Mouse (Mus musculus) lung, postnatal 10 days (tissue): ENCODE data around the gene Hdac1.

ENCODE experiments used
- DNase-seq: peaks from one replicate; pipeline ENCODE4 v3.0.0; 2021

Hdac1 gene

DNA sequence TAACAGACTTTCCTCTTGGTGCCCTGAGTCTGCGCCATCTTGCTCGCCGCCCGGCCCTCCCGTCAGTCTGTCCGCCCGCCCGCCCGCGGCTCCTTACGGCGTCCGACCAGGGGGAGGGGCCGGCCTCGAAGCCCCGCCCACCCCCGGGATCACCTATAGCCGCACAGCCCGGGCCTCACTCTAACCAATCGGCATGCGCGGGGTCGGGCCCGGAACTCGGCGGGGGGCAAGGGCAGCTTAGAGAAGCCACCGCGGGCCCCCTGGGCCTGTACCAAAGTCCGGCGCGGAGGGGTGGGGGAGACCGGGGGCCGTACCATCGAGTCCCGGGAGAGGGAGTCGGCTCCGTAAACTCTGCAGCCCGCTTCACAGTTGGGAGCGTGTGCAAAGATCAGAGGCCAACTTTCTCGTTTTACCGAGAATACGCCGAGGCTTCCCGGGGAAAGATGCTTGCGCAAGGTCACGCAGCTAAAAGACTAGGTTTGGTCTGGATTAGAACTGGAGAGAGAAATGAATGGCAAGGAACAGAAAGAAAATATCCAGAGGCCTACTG lies at the start of gene Hdac1:
Gene Hdac1, minus strand, starts transcription at position 122 of the 550 bp plus-strand sequence.
- DNase-seq, result peak; percentile 99

DNA sequence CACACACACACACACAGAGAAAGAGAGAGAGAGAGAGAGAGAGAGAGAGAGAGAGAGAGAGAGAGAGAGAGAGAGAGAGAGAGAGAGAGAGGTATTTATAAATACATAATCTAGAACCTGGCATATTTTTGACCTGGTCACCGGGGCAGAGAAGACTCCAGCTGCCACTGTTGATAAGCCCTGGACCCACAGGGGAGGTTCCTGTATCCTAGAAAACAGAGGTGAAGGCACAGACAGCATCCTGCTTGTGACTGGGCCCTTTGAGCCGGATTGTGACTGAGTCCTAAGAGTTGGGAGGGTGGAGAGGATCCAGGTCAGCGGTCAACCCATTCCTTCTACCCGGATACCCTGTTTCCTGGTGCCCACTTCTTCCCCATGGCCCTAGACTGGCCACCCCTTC lies 46.4 kb upstream of the Hdac1 start:
- DNase-seq, result no peak

DNA sequence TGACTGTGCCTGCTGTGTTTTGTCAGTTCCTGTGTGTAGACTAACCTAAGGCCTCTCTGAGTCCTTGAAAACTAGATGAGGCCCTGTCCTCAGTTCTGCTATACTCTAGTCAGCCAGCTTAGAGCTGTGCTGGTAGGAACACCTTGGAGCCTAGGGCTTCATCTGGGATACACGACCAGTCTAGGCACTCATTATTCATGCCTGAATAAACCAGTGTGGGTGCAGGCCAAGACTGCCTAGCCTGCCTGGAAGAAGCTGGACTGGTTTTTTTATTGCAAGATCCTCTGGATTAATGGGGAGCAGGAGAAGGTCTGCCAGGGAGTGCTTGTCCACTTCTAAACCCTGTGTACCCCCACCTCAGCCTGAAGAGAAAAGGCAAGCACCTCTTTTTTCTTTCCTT lies 44.4 kb upstream of the Hdac1 start:
- no peak for DNase-seq

DNA sequence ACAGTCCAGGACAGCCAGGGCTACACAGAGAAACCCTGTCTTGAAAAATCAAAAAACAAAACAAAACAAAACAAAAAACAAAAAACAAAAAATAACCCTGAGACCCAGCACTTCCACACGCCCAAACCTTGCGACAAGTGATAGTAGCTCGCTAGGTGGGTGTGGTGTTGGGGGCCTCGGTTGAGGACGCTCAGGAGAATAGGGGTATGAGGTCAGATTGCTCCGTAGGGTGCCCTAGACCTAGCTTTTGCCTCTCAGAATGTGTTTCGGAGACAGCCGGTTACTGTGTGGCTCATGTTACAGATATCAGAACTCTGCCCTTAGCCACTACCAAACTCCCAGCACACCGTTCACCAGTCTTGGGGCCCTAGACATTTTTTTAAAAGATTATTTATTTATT lies 43.3 kb upstream of the Hdac1 start:
- no peak for DNase-seq

DNA sequence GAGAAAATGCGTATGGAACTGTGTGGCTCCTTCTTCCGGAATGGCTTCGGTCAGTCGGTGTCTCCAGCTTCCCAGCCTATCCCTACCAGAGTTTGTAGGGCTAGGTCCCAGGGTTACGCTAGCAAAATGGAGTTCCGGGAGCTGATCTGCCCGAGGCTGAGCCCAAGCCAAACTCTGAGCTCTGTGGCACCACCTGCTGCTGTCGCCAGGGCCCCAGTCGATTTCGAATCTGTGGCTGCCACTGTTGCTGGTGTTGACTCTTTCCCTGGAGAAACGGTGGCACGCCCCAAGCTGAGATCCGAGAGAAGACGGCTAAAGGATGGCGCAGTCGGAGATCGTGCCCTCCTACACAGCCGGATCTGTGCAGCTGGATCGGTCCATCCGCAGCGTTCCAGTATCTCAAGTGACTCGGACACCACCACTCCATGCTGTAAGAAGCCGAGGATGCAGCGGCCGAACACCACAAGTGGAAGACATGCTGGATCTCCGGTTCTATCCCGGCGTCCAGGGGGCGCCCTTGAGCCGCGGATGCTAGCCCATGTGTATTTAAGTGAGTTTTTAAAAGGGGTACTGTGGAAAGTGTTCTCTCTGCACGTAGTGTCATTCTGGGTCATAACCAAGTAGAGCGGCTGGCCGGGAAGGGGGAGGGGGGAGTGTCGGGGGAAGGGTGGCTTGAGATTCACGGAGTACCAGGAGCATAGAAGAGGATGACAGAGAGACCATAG lies 42.5 kb upstream of the Hdac1 start:
- peak; percentile 91 for DNase-seq

DNA sequence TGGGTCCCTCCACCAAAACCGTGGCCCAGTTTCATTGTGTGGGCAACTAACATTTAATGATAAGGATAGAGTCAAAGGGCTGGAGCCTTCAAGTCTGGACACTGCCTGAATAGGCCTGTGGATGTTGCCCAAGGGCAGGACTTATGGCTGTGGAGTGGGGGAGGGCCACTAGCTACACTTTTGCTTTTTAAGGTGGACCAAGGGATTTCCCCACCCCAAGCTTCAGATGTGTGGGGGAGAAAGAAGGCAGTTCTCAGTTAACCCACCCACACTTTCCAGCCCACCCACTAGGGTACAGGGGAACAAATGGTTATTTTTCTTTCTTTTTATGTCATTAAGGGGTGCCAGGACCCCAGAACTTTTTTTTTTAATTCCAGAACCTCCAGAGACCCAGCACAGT lies 41.9 kb upstream of the Hdac1 start:
- DNase-seq, result no peak

DNA sequence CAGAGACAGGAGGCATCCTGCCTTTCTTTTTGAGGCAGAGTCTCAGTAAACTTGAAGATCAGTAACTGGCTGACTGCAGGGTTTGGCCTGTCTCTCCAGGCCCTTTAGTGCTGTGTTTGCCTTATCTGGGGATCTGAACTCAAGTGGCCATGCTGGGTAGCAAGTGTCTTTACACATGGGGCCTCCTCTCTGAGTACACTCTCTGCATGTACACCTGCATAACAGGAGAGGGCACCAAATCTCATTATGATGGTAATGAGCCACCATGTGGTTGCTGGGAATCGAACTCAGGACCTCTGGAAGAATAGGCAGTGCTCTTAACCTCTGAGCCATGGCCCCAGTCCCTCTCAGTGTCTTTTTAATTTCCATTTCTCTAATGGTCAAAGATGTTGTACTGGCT lies 39.7 kb upstream of the Hdac1 start:
- DNase-seq, result no peak

DNA sequence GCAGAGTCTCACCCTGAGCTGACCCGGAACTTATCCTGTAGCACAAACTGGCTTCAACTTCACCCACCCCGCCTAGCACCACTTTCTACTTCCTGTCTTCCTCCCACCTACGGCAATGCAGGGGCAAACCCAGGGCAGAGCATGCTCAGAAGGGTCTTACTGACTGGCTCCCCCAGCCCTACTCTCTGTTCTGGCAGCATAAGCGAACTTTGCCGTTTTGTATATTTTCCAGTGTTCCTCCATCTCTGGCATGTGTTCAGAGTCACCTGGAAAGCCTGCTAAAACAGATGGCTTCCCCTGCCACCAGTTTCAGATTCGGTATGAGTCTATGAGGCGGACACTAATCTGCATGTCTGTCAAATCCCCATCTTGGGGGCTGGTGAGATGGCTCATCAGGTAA lies 37.8 kb upstream of the Hdac1 start:
- DNase-seq, result no peak

DNA sequence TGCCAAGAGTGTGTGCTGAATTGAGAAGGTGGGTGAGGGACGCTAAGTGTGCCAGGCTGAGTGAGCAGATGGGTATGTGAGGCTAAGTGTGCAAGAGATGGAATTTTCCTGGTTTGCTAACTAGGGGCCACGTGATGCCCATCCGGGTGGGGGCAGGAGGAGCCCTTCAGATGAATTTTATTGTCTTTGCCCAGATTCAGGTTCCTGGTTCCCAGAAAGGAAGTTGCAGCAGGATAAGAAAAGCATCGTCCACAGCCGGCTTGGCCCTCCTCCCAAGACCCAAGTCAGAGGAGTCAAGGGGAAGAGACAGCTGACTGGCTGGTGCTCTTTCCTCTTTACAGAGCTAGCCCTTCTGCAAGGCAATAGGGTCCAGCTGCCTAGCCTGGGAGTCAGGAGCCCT lies 36.0 kb upstream of the Hdac1 start, which contains the start of gene Fam167b:
Gene Fam167b, minus strand, starts transcription at position 84 of the 400 bp plus-strand sequence.
- peak; percentile 60 for DNase-seq

DNA sequence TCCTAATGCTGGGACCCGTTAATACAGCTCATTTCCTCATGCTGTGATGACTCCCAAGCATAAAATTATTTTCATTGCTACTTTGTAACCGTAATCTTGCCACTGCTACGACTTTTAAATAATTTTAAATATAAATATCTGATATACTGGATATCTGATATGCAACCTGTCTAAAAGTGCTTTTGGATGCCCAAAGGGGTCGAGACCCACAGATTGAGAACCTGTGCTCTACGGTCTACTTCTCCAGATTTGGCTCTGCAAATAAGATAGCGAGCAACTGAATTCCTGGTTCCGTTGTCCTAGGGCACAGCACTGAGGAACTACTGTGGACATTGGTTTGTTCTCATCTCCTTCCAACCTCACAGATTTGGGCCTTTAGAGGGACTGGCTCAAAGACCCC lies 35.2 kb upstream of the Hdac1 start:
- no peak for DNase-seq

DNA sequence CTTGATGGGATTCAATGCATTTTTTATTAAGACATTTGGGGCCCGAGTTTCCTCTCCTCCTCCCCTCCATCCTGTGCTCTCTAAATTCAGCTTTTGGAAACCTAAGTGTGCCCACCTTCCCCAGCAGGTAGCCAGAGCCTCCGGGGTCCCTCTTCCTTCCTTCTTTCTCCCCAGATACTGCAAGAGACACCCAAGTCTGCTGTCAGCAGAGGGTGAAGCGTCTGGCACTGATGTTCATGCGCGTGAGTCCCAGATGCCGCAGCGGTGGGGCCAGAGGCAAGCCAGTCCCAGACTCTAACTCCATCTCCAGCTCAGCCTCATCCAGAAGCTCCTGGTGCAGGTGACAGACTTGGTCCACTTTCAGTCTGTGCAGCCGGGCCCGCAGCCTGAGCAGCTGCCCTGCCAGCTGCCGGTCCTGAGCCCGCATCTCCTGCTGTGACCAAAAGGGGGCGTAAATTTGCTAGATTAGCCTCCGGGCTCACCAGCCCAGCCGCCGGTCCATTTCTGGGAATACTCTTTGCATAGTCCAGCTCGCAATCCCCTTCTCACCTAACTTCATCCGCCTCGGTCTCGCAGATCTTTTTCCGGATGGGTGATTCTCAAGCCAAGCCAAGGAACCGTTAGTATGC lies 34.5 kb upstream of the Hdac1 start:
- DNase-seq, result peak; percentile 87

DNA sequence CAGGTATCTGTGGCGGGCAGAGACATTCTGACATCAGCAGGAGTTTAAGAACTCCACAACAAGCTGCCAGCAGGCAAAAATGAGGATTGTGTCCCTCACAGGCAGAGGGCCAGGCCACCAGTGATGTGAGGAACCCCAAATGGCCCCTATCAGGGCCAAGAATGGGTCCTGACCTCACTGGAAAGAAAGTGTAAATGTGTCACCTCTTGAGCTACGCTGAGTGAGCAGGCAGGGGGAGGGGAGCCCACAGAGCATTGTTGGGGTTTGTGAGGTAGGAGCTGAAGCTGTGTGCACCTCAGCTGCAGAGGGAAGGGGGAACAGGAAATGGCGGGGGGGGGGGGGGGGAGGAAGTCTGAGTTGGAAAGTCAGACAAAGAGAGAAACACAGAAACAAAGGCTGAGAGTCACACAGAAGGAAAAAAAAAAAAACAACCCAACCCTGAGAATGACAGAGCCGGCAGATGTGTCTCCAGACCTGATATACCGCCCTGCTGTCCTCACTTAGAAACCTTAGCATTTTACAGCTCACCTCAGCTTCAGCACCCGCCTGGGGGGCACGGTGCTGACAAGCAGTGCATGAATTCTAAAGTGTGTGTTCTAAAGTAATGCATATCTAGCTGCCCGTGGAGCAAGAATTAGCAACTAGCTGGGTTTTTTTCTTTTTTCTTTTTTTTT lies 32.8 kb upstream of the Hdac1 start:
- peak; percentile 54 for DNase-seq

DNA sequence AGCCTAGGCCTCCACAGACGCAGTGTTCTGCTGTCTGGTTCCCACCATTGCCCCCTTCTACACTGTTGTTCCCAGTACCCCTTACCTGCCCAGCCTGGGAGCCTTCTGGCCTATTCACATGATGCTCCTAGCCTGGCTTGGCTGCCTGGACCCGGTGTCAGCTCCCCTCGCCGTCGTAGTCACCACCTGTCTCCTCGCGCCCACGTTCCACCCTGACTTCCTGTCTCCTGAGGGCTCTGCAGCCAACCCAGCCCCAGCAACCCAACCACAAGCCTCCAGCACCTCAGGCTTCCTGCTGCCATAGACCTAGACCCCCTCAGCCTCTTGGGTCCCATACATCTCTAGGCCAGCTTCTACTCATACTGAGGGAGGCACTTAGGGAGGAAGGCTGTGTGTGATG lies 30.9 kb upstream of the Hdac1 start, which contains the start of gene Lck:
Gene Lck, minus strand, starts transcription at position 212 of the 400 bp plus-strand sequence.
- DNase-seq, result no peak

DNA sequence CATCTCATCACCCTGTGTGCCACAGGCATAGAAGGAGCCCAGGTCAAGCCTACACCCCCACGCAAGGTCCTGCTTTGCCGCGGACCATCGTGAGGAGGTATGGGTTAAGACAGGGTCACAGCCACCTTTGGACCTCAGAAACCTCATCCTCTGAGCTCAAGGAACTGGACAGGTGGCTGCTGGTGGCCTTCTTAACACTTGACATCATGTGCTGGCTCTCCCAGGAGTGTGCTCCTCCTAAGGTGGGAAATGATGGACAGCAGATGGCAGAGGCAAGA lies 30.5 kb upstream of the Hdac1 start:
- no peak for DNase-seq

DNA sequence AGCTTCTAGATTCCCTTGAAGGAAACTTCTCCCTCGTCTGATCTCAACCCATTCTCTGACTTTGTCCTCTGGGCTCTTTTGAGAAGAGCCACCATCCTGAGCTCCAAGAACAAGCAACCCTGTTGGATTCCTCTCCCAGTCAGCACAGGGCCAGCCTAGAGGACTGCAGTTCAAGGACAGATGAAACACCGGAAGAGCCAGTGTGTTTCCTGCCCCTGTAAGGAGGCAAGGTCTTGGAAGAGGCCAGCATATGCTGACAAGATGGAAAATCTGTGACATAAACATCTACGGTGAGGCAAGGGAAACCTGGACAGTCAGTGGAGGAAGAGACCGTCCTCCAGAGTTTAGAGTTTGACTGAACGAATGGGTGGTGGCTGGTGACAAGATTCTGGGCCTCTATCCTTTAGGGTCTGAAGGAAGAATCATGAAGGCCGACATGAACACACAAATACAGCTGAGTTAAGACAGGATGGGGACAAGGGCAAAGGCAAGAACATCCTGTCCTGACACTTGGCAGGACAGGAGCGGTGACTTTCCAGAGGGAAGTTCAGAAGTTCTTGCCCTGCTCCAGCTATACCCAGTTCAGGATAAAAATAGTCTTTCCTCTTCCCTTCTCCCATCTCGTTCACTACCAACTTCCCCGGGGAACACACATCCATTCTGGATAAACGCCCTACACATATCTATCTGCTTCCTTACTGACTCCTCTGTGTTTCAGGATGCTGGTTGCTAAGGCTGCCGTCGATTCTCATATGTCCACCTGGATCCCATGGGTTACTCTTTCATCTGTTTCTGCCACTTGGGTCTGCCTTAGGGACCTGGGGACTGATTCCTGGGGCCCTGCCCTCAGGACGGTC lies 30.0 kb upstream of the Hdac1 start:
- DNase-seq, result no peak

DNA sequence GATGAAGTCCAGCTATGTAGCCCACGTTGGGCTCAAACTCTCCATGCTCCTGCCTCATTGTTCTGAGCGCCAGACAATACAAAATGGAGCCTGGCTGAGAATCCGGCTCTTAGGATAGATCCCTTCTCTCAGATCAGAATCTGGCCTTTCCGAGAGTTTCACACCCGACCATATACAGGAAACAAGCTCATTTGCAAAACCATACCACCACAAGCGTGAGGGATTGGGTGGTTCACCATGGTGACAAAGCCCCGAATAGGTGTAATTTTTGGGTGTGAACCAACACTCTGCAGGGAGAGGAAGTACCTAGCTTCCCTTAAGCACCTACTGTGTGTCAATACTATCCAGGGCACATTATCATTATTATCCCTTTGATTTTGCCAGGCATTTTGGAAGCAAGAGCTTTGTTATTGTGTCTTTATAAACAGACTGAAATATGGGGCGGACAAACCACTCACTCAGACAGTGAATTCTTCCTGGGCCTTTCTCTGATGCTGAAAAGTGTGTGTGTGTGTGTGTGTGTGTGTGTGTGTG lies 29.1 kb upstream of the Hdac1 start:
- no peak for DNase-seq

DNA sequence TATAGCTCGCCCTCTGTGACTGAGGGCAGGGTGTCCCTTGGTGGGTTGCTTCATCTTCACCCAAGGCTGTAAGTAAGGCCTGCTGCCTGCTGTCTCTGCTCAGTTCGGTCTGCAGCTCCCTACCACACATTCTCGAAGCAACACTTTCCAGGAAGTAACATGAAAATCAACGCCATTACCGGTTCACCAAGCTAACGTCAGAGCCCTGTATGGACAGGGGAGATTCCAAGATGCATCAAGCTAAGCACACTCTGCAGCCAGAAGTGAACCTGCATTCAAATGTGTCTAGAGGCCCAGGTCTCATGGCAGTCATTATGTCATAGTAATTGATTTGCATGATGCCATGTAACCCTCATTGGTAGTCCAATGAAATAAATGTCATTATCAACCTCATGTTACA lies 27.5 kb upstream of the Hdac1 start:
- no peak for DNase-seq

DNA sequence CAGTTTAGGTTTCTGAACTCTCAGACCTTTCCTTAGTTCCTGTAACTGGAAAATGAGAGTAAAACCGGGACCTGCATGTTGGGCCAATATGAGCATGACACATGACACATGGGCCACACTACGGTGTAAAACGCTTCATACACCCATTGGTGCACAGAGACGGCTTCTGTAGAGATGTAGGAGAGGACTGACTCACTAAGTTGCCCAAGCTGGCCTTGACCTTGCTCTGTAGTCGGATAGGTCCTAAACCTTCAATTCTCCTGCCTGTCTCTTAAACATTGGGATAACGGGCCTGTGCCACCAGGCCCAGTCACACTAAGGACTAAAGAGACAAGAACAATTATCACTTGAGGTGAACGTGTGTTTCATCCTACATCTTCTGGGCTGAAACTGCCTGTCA lies 25.9 kb upstream of the Hdac1 start:
- no peak for DNase-seq

DNA sequence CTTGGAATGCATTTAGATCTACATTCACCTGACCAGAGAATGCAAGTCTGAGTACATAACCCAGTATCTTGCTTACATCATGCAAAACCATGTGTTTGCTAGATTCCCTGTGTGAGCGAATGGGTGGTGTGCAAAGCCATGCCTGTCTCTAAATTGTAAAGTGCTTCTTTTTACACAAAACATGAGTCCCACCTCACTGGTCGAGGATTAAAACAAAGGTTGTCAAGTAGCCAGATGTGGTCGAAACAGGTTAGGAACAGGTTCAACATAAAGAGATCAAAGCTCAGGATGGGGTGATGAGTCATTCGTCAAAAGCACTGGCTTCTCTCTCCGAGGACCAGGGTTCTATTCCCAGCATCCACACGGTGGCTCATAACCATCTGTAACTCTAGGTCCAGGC lies 22.6 kb upstream of the Hdac1 start:
- DNase-seq, result no peak

DNA sequence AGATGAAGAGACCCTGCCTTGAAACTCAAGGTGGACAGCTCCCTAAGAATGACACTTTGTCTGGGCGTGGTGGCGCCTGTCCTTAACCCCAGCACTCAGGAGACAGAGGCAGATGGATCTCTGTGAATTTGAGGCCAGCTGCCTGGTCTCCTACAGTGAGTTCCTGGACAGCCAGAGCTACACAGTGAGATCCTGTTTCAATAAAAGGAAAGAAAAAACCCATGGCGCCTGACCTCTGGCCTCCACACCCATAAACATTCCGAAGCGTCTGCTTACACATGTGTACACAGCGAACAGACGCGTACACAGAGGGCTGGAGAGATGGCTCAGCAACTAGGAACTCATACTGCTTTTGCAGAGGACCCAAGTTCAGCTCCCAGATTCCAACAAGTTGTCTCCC lies 21.2 kb upstream of the Hdac1 start:
- peak; percentile 39 for DNase-seq

DNA sequence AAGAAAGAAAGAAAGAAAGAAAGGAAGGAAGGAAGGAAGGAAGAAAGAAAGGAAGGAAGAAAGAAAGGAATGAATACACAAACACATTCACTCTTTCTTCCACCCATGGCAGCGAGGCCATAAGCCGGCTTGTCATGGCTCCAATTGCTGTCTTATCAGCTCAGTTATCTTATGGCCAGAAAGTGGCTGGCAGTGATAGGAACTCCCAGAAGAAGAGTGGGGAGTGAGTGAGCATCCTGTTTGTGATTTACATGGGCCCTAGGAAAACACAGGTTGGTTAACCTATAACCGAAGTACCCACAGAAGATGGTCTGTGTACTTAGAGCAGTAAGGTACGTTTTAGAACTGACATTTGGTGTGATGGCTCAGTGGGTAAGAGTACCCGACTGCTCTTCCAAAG lies 18.7 kb upstream of the Hdac1 start:
- DNase-seq, result no peak

DNA sequence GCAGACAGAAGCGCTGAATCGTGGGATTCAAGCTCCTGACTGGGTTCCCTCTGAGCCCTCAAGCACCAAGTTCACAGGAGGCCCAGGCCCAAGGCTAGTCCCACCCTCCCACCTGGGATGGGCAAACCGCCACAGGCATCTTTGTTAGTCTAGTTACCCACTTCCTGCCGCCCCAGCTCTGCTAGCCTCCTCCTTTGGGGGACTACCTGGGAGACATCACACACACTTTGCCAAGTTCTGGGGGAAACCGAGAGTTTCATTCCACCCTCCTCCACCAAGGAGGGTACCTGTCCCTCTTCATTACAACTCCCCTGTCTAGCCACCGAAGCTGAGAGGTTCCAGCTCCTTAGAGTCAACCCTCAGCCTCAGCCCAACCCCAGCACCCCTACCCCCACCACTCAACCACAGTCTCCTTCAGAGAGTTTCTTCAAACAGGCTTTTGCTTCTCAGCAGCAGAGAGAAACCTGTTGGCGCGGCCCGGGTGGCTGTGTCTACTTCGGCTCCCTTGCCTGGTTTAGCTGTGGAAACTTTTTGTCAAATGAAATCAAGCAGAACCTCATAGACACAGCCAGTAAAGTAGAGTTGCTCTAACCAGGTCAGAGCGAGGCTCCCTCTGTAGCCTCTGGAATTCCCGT lies 15.9 kb upstream of the Hdac1 start:
- no peak for DNase-seq
